Mouse (Mus musculus): ENCODE results near the gene Abca7. TPM values are rescaled to one million over a fixed set of nuclear protein-coding genes. Genes with fewer than 3 reads are reported as not detected.
"Not testable (repeated sequence)": the region's sequence is repeated elsewhere in the genome, so short reads cannot be mapped to it uniquely, and the experiment has no call there.

Abca7 gene
- polyA plus RNA-seq, 1 experiment from 2014 or later, result 1.3 TPM

- H3K9ac ChIP-seq (ENCODE audit: low read length), result no peak overlapping the region
- no peaks in the 10 kb centered on the region for H3K27me3 ChIP-seq (ENCODE audit: control insufficient read depth, insufficient read depth, low read length)
- ATAC-seq (ENCODE audit: insufficient number of reproducible peaks, low FRiP score, low TSS enrichment, low read depth), result no peak
- WGBS, result 8% methylated on average over 21 of the region's 21 CpGs
- DNase-seq (ENCODE audit: low spot score), result peak; percentile 85
- H3K4me2 ChIP-seq (ENCODE audit: low read depth, severe bottlenecking), result no peak overlapping the region
- no peak overlapping the region for H3K27ac ChIP-seq (replicated peaks; ENCODE audit: low read depth, low read length)
- H3K4me1 ChIP-seq (ENCODE audit: control insufficient read depth, insufficient read depth, low read length), result peaks cover 12% of the 10 kb centered on the region
- H3K4me3 ChIP-seq (ENCODE audit: low read depth, low read length), result no peak overlapping the region
- peaks cover 6% of the 10 kb centered on the region for H3K36me3 ChIP-seq (ENCODE audit: control insufficient read depth, insufficient read depth, low read length)
- H3K9me3 ChIP-seq (ENCODE audit: control insufficient read depth, low read length), result no peaks in the 10 kb centered on the region
These were observed 38.0 kb upstream of the Abca7 start for GRCm38 (mm10) chr10:79958140-79958816.

GRCm38 (mm10) chr10:79959412-79959811 lies 36.9 kb upstream of the Abca7 start:
- not testable (repeated sequence) for ATAC-seq (ENCODE audit: insufficient number of reproducible peaks, low FRiP score, low TSS enrichment, low read depth); H3K27ac ChIP-seq (replicated peaks; ENCODE audit: low read depth, low read length); H3K27me3 ChIP-seq (ENCODE audit: control insufficient read depth, insufficient read depth, low read length); H3K4me2 ChIP-seq (ENCODE audit: low read depth, severe bottlenecking); H3K4me3 ChIP-seq (ENCODE audit: low read depth, low read length); H3K9ac ChIP-seq (ENCODE audit: low read length); DNase-seq (ENCODE audit: low spot score); H3K9me3 ChIP-seq (ENCODE audit: control insufficient read depth, low read length)
- H3K36me3 ChIP-seq (ENCODE audit: control insufficient read depth, insufficient read depth, low read length), result peaks cover 10% of the 10 kb centered on the region
- 35% methylated on average over 10 of the region's 10 CpGs for WGBS
- peaks cover 12% of the 10 kb centered on the region for H3K4me1 ChIP-seq (ENCODE audit: control insufficient read depth, insufficient read depth, low read length)

GRCm38 (mm10) chr10:79959847-79960601 lies 36.3 kb upstream of the Abca7 start, which contains the start of gene Wdr18:
Gene Wdr18 (plus strand): TSS chr10:79960152.
- peak within 1 kb of the TSS; percentile 68; the same call in 1 of the 2 replicates for H3K27ac ChIP-seq (replicated peaks; ENCODE audit: low read depth, low read length)
- H3K9ac ChIP-seq (ENCODE audit: low read length), result peak within 1 kb of the TSS; percentile 85
- WGBS, result under 1% methylated on average over 61 of the region's 61 CpGs
- ATAC-seq (ENCODE audit: insufficient number of reproducible peaks, low FRiP score, low TSS enrichment, low read depth) (peak; percentile 94), DNase-seq (ENCODE audit: low spot score) (peak; percentile 100)
- peak within 1 kb of the TSS; percentile 99 for H3K4me3 ChIP-seq (ENCODE audit: low read depth, low read length)
- peaks cover 16% of the 10 kb centered on the region for H3K36me3 ChIP-seq (ENCODE audit: control insufficient read depth, insufficient read depth, low read length)
- H3K9me3 ChIP-seq (ENCODE audit: control insufficient read depth, low read length), result no peaks in the 10 kb centered on the region
- no peaks in the 10 kb centered on the region for H3K27me3 ChIP-seq (ENCODE audit: control insufficient read depth, insufficient read depth, low read length)
- H3K4me1 ChIP-seq (ENCODE audit: control insufficient read depth, insufficient read depth, low read length), result peaks cover 12% of the 10 kb centered on the region
- H3K4me2 ChIP-seq (ENCODE audit: low read depth, severe bottlenecking), result peak within 1 kb of the TSS; percentile 83

GRCm38 (mm10) chr10:79960671-79961294 lies 35.5 kb upstream of the Abca7 start:
- Histone ChIP-seq H3K36me3 (ENCODE audit: control insufficient read depth, insufficient read depth, low read length) (peaks cover 22% of the 10 kb centered on the region), H3K4me1 (ENCODE audit: control insufficient read depth, insufficient read depth, low read length) (peaks cover 12% of the 10 kb centered on the region), H3K27me3 (ENCODE audit: control insufficient read depth, insufficient read depth, low read length) (no peaks in the 10 kb centered on the region), H3K4me2 (ENCODE audit: low read depth, severe bottlenecking) (peak overlapping the region; percentile 83), H3K27ac (replicated peaks; ENCODE audit: low read depth, low read length) (0 out of 2 replicates have a peak overlapping the region, but pooled peaks have one; percentile 68), H3K4me3 (ENCODE audit: low read depth, low read length) (peak overlapping the region; percentile 99), H3K9me3 (ENCODE audit: control insufficient read depth, low read length) (no peaks in the 10 kb centered on the region), H3K9ac (ENCODE audit: low read length) (peak overlapping the region; percentile 85)
- WGBS, result 15% methylated on average over 10 of the region's 10 CpGs
- ATAC-seq (ENCODE audit: insufficient number of reproducible peaks, low FRiP score, low TSS enrichment, low read depth) (no peak), DNase-seq (ENCODE audit: low spot score) (no peak)

- Histone ChIP-seq H3K27ac (replicated peaks; ENCODE audit: low read depth, low read length) (no peak overlapping the region), H3K4me2 (ENCODE audit: low read depth, severe bottlenecking) (no peak overlapping the region), H3K9ac (ENCODE audit: low read length) (0 out of 2 replicates have a peak overlapping the region, but pooled peaks have one; percentile 4), H3K4me3 (ENCODE audit: low read depth, low read length) (no peak overlapping the region), H3K4me1 (ENCODE audit: control insufficient read depth, insufficient read depth, low read length) (peaks cover 6% of the 10 kb centered on the region; the same call in 1 of the 2 replicates), H3K9me3 (ENCODE audit: control insufficient read depth, low read length) (no peaks in the 10 kb centered on the region), H3K27me3 (ENCODE audit: control insufficient read depth, insufficient read depth, low read length) (no peaks in the 10 kb centered on the region), H3K36me3 (ENCODE audit: control insufficient read depth, insufficient read depth, low read length) (peaks cover 44% of the 10 kb centered on the region)
- ATAC-seq (ENCODE audit: insufficient number of reproducible peaks, low FRiP score, low TSS enrichment, low read depth) (no peak), DNase-seq (ENCODE audit: low spot score) (no peak)
- WGBS, result 95% methylated on average over 7 of the region's 7 CpGs
These were observed 31.6 kb upstream of the Abca7 start for GRCm38 (mm10) chr10:79964727-79965126.

GRCm38 (mm10) chr10:79965325-79965724 lies 31.0 kb upstream of the Abca7 start:
- DNase-seq (ENCODE audit: low spot score) (no peak), ATAC-seq (ENCODE audit: insufficient number of reproducible peaks, low FRiP score, low TSS enrichment, low read depth) (no peak)
- Histone ChIP-seq H3K9ac (ENCODE audit: low read length) (no peak overlapping the region), H3K27ac (replicated peaks; ENCODE audit: low read depth, low read length) (no peak overlapping the region), H3K4me2 (ENCODE audit: low read depth, severe bottlenecking) (no peak overlapping the region), H3K27me3 (ENCODE audit: control insufficient read depth, insufficient read depth, low read length) (no peaks in the 10 kb centered on the region; the same call in 1 of the 2 replicates), H3K4me1 (ENCODE audit: control insufficient read depth, insufficient read depth, low read length) (peaks cover 6% of the 10 kb centered on the region), H3K36me3 (ENCODE audit: control insufficient read depth, insufficient read depth, low read length) (peaks cover 44% of the 10 kb centered on the region), H3K4me3 (ENCODE audit: low read depth, low read length) (no peak overlapping the region), H3K9me3 (ENCODE audit: control insufficient read depth, low read length) (no peaks in the 10 kb centered on the region)
- WGBS, result 93% methylated on average over 5 of the region's 5 CpGs

- Histone ChIP-seq H3K4me1 (ENCODE audit: control insufficient read depth, insufficient read depth, low read length) (peaks cover 13% of the 10 kb centered on the region), H3K27ac (replicated peaks; ENCODE audit: low read depth, low read length) (no peak overlapping the region), H3K9ac (ENCODE audit: low read length) (no peak overlapping the region), H3K27me3 (ENCODE audit: control insufficient read depth, insufficient read depth, low read length) (peaks cover 9% of the 10 kb centered on the region), H3K36me3 (ENCODE audit: control insufficient read depth, insufficient read depth, low read length) (peaks cover 44% of the 10 kb centered on the region), H3K4me3 (ENCODE audit: low read depth, low read length) (no peak overlapping the region), H3K4me2 (ENCODE audit: low read depth, severe bottlenecking) (no peak overlapping the region), H3K9me3 (ENCODE audit: control insufficient read depth, low read length) (no peaks in the 10 kb centered on the region)
- no peak for ATAC-seq (ENCODE audit: insufficient number of reproducible peaks, low FRiP score, low TSS enrichment, low read depth)
- DNase-seq (ENCODE audit: low spot score), result no peak
- WGBS, result 92% methylated on average over 5 of the region's 5 CpGs
These were observed 29.4 kb upstream of the Abca7 start for GRCm38 (mm10) chr10:79966886-79967400.

GRCm38 (mm10) chr10:79968181-79968580 lies 28.1 kb upstream of the Abca7 start:
- H3K27me3 ChIP-seq (ENCODE audit: control insufficient read depth, insufficient read depth, low read length), result peaks cover 9% of the 10 kb centered on the region
- WGBS, result 90% methylated on average over 1 of the region's 1 CpGs
- no peak overlapping the region for H3K9ac ChIP-seq (ENCODE audit: low read length)
- no peak overlapping the region for H3K4me2 ChIP-seq (ENCODE audit: low read depth, severe bottlenecking)
- H3K4me1 ChIP-seq (ENCODE audit: control insufficient read depth, insufficient read depth, low read length), result peaks cover 13% of the 10 kb centered on the region
- H3K36me3 ChIP-seq (ENCODE audit: control insufficient read depth, insufficient read depth, low read length), result peaks cover 39% of the 10 kb centered on the region
- no peaks in the 10 kb centered on the region for H3K9me3 ChIP-seq (ENCODE audit: control insufficient read depth, low read length)
- no peak for ATAC-seq (ENCODE audit: insufficient number of reproducible peaks, low FRiP score, low TSS enrichment, low read depth)
- no peak overlapping the region for H3K27ac ChIP-seq (replicated peaks; ENCODE audit: low read depth, low read length)
- H3K4me3 ChIP-seq (ENCODE audit: low read depth, low read length), result no peak overlapping the region
- DNase-seq (ENCODE audit: low spot score), result no peak
